Mouse (Mus musculus): Measurements from ENCODE around the gene Mt2.

Gene Mt2

GRCm38 (mm10) chr8:94199202-94199869, 26.9 kb downstream of the Mt2 start:
- DNase-seq (ENCODE audit: low spot score in 2 of 2), result peak; percentile 43 to 62

GRCm38 (mm10) chr8:94204043-94204442, 31.6 kb downstream of the Mt2 start:
- no peak for DNase-seq (ENCODE audit: low spot score in 2 of 2)

GRCm38 (mm10) chr8:94205736-94206135, 33.3 kb downstream of the Mt2 start:
- DNase-seq (ENCODE audit: low spot score in 2 of 2), result peak; percentile 31 to 47

- no peak for DNase-seq (ENCODE audit: low spot score in 2 of 2)
These were observed 33.8 kb downstream of the Mt2 start for GRCm38 (mm10) chr8:94206256-94206655.

GRCm38 (mm10) chr8:94207491-94207890, 35.0 kb downstream of the Mt2 start:
- no peak for DNase-seq (ENCODE audit: low spot score in 2 of 2)

- no peak for DNase-seq (ENCODE audit: low spot score in 2 of 2)
These were observed 37.2 kb downstream of the Mt2 start for GRCm38 (mm10) chr8:94209639-94210038.

GRCm38 (mm10) chr8:94210225-94210624, 37.8 kb downstream of the Mt2 start:
- DNase-seq (ENCODE audit: low spot score in 2 of 2), result no peak

GRCm38 (mm10) chr8:94213819-94214218, 41.4 kb downstream of the Mt2 start:
- DNase-seq (ENCODE audit: low spot score in 2 of 2), result no peak

GRCm38 (mm10) chr8:94214252-94215173, 42.0 kb downstream of the Mt2 start, which contains the start of gene Nup93:
Nup93 (plus strand) TSS chr8:94214564.
- peak; percentile 91 to 93 for DNase-seq (ENCODE audit: low spot score in 2 of 2)
